Mouse (Mus musculus) hindbrain, embryonic 15.5 days (tissue): ENCODE results near the gene Myof. TPM values are rescaled to one million over a fixed set of nuclear protein-coding genes. Genes with fewer than 3 reads are reported as not detected.

Source experiments
- ATAC-seq: fragments of 200-750 bp; cut with Nextera tagmentation; 2 replicates; pipeline ENCODE4 v1.8.0; 2017; ENCODE audit warnings: low read depth, moderate number of reproducible peaks, moderate TSS enrichment; ENCODE audit not compliant: low FRiP score
- H3K27ac ChIP-seq: fragments of 300-500 bp; sonication (generic); replicated peaks from 2 replicates; pipeline ENCODE4 v1.5.1; 2015; ENCODE audit warnings: mild to moderate bottlenecking, inconsistent platforms
- H3K27me3 ChIP-seq: fragments of 300-500 bp; sonication (generic); 2 replicates; pipeline ENCODE4 v1.6.1; 2015; ENCODE audit warnings: control low read depth, inconsistent platforms
- H3K36me3 ChIP-seq: fragments of 300-500 bp; sonication (generic); 2 replicates; pipeline ENCODE4 v1.6.1; 2015; ENCODE audit warnings: control low read depth, inconsistent platforms
- H3K4me1 ChIP-seq: fragments of 300-500 bp; sonication (generic); replicated peaks from 2 replicates; pipeline ENCODE4 v1.6.1; 2015; ENCODE audit warnings: control low read depth, inconsistent platforms
- H3K4me2 ChIP-seq: fragments of 300-500 bp; sonication (generic); 2 replicates; pipeline ENCODE4 v1.6.1; 2015; ENCODE audit warnings: moderate library complexity, mild to moderate bottlenecking, inconsistent platforms
- H3K4me3 ChIP-seq: fragments of 300-500 bp; sonication (generic); 2 replicates; pipeline ENCODE4 v1.5.1; 2015; ENCODE audit warnings: mild to moderate bottlenecking, inconsistent platforms
- H3K9ac ChIP-seq: fragments of 300-500 bp; sonication (generic); 2 replicates; pipeline ENCODE4 v1.6.1; 2015; ENCODE audit warnings: inconsistent platforms
- H3K9me3 ChIP-seq: fragments of 300-500 bp; sonication (generic); 2 replicates; pipeline ENCODE4 v1.6.1; 2016; ENCODE audit warnings: control low read depth, inconsistent platforms
- WGBS: fragments of 180-500 bp; shearing (Covaris S2); methylation state at CpG from one replicate; pipeline ENCODE4 v1.1.7; 2015; 5-methylcytosine and 5-hydroxymethylcytosine counted together
- polyA plus RNA-seq: library from polyadenylated mRNA; unstranded; fragments of >200 nt; fragmentation: Nextera tagmentation; extraction: Ambion mirVana; gene quantifications from 2 replicates; pipeline ENCODE4 v1.2.1, GENCODE M21; 2015

Myof gene
- polyA plus RNA-seq, 1 experiment from 2014 or later = 1.6 TPM

DNA sequence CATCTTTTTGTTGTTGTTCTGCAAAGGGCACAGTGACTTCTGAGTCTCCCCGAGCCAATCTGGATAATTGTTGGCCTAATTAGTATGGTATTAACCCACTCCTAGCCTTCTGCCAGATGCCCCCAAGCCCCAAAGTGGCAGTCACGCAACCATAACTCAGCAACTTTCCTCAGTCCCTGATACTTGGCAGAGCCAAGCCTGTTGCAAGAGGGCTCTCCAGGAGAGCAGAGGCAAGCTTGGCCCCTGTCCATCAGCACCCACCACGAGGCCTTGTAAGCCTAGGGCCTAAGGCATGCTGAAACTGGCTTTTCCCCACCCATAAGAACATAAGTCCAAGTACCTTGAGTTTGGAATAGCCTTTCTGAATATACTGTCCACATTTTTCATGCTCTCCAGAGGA is 119.1 kb downstream of the Myof start:
- no peaks in the 10 kb centered on the region for H3K4me1 ChIP-seq
- no peak overlapping the region for H3K4me3 ChIP-seq
- H3K36me3 ChIP-seq = no peaks in the 10 kb centered on the region
- no peak overlapping the region for H3K27ac ChIP-seq
- no peaks in the 10 kb centered on the region for H3K27me3 ChIP-seq
- H3K4me2 ChIP-seq = no peak overlapping the region
- WGBS = 43% methylated on average over 3 of the region's 3 CpGs
- no peaks in the 10 kb centered on the region for H3K9me3 ChIP-seq
- ATAC-seq = no peak
- H3K9ac ChIP-seq = no peak overlapping the region

DNA sequence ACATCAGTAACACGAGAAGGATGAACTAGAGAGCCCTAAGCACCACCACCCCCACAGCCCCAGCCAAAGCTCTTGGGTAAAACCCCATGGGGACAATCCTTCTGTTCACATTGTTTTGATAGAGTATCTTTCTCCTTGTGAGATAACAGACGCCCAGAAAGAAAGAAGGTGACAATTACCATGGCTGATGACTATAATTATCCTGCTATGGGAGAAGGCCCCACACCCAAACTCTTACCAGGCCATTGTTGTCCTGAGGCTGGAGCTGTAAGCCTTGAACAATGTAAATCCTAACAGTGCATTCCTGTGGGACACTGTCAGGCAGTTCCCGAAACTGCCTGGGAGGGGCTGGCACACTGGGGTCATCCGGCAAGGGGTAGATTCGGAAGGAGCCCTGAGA is 122.3 kb downstream of the Myof start:
- no peak overlapping the region for H3K4me3 ChIP-seq
- 58% methylated on average over 5 of the region's 5 CpGs for WGBS
- no peaks in the 10 kb centered on the region for H3K27me3 ChIP-seq

DNA sequence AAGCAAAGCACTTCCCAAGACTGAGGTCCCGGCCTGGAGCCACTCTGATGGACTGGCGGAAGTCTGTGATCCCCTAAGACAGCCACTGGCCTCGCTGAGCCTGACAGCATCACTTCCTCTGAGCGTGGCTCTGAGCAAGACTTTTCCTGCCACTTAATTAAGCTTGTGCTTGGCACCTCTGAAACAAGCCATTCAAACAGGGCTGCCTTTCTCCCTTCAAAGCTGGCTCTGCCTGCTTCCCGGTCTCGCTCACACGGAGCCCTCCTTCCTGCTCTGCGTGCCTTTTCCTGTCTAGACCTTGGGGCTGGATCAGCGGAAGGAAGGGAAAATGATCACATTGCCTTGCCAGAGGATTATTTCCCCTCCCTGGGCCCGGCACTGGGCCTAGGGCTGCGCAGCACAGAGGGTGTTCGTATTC is 124.9 kb downstream of the Myof start:
- 63% methylated on average over 12 of the region's 12 CpGs for WGBS
- ATAC-seq = peak; percentile 63

More for the DNA sequence above, 122.3 kb downstream of the Myof start:
- ATAC-seq = no peak
- no peak overlapping the region for H3K9ac ChIP-seq
- no peaks in the 10 kb centered on the region for H3K9me3 ChIP-seq
- no peak overlapping the region for H3K27ac ChIP-seq
- no peaks in the 10 kb centered on the region for H3K36me3 ChIP-seq
- no peaks in the 10 kb centered on the region for H3K4me1 ChIP-seq
- H3K4me2 ChIP-seq = no peak overlapping the region

GRCm38 (mm10) chr19:37914261-37914660 is 129.1 kb downstream of the Myof start:
- no peak for ATAC-seq
- H3K36me3 ChIP-seq = no peaks in the 10 kb centered on the region
- 80% methylated on average over 4 of the region's 4 CpGs for WGBS

More for the DNA sequence above, 124.9 kb downstream of the Myof start:
- H3K4me3 ChIP-seq = no peak overlapping the region
- no peak overlapping the region for H3K4me2 ChIP-seq
- H3K9me3 ChIP-seq = no peaks in the 10 kb centered on the region
- no peaks in the 10 kb centered on the region for H3K36me3 ChIP-seq
- H3K4me1 ChIP-seq = no peaks in the 10 kb centered on the region
- no peak overlapping the region for H3K9ac ChIP-seq
- no peak overlapping the region for H3K27ac ChIP-seq
- no peaks in the 10 kb centered on the region for H3K27me3 ChIP-seq

DNA sequence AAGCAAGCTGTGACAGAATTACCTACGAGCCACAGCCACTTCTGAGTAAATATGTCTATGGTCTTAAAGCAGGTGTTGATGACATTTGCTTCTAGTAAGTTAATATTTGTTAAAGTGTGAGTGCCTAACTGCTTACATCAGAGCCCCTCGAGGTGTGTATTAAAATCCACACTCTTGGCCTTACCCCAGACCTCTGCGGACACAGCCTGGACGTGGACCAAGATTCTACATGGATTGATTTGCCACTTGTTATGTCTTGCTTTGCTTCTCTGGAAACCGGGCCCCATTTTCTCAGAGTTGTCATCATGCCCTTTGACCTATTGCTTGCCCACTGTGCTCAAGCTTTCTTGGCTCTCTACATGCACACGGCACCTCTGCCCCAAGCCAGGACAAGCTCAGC is 130.9 kb downstream of the Myof start:
- H3K36me3 ChIP-seq = no peaks in the 10 kb centered on the region

More at GRCm38 (mm10) chr19:37914261-37914660, 129.1 kb downstream of the Myof start:
- Histone ChIP-seq H3K4me3 (no peak overlapping the region), H3K9ac (no peak overlapping the region), H3K4me2 (no peak overlapping the region), H3K27me3 (no peaks in the 10 kb centered on the region), H3K27ac (no peak overlapping the region), H3K4me1 (peaks cover 4% of the 10 kb centered on the region; the same call in 1 of the 2 replicates), H3K9me3 (no peaks in the 10 kb centered on the region)

DNA sequence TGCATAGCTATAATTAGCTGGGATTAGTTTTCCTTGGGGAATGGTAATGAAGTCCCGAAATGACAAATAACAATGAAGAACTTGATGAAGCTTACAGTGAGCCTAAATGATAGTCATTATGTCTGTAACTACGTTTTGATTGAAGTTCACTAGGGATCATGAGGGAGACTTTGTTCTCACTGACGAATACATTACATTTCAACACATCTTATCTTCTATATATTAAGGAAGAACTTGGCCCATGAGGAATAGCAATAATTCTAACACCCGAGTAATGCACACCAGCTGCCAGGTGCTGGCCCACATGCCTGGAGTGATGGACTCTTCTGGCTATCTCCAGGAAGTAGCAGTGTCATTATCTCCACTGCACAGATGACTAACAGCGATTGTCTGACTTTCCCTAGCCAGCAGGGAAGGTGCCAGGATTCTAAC is 133.5 kb downstream of the Myof start:
- 0 out of 2 replicates have a peak overlapping the region, but pooled peaks have one; percentile 30 for H3K27ac ChIP-seq
- H3K9me3 ChIP-seq = no peaks in the 10 kb centered on the region
- peaks cover 18% of the 10 kb centered on the region; the same call in 1 of the 2 replicates for H3K4me1 ChIP-seq
- H3K9ac ChIP-seq = no peak overlapping the region
- no peaks in the 10 kb centered on the region for H3K36me3 ChIP-seq
- H3K4me2 ChIP-seq = no peak overlapping the region
- H3K27me3 ChIP-seq = no peaks in the 10 kb centered on the region
- peak; percentile 35; the same call in 1 of the 2 replicates for ATAC-seq
- 48% methylated on average over 5 of the region's 5 CpGs for WGBS
- no peak overlapping the region for H3K4me3 ChIP-seq

More for the DNA sequence above, 130.9 kb downstream of the Myof start:
- Histone ChIP-seq H3K27me3 (no peaks in the 10 kb centered on the region), H3K4me2 (no peak overlapping the region), H3K9ac (no peak overlapping the region), H3K9me3 (no peaks in the 10 kb centered on the region), H3K27ac (no peak overlapping the region), H3K4me3 (no peak overlapping the region), H3K4me1 (peaks cover 14% of the 10 kb centered on the region; the same call in 1 of the 2 replicates)
- ATAC-seq = no peak
- WGBS = 58% methylated on average over 6 of the region's 6 CpGs

DNA sequence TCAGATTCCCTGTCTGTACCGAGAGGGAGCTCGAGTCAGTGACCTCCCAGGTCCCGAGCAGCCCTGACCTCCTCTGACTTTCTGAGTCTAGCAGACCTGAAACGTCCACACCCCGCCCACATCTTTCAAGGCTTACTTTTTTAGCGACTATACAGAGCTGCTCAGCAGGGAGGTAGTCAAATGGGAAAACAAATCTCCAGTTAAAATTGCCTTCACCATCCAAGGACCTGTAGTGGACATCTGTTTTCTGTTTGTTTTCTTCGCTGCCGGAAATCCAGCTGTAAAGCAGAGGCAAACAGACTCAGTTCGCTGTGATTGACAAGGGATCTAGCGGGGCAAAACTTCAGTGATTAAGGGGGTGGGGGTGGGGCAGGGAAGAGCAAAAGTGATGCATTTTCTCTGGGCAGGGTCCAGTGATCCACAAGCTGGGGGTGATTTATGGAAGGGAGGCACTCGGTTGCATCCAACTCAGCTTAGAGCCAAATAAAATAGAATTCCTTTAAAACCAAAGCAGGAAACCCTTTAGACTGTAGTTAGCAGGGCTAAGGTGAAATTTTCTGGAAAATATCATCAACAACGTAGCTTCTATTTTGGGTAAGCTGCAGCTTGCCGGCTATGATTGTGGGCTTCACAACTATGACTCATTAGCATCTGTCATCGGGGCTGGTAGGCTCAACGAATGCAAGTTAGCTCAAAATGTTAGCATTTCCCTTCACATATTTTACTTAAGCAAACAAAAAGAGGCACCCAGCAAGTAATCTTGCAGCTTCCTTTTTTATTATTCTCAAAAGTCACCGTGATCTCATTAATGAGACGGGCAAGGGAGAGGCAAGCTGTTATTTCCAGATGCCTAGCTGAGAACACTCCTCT is 135.7 kb downstream of the Myof start:
- peak overlapping the region; percentile 3; the same call in 1 of the 2 replicates for H3K4me2 ChIP-seq
- no peak overlapping the region for H3K27ac ChIP-seq
- no peaks in the 10 kb centered on the region for H3K27me3 ChIP-seq
- H3K36me3 ChIP-seq = no peaks in the 10 kb centered on the region
- H3K4me3 ChIP-seq = no peak overlapping the region
- peaks cover 18% of the 10 kb centered on the region; the same call in 1 of the 2 replicates for H3K4me1 ChIP-seq
- 41% methylated on average over 17 of the region's 17 CpGs for WGBS
- H3K9ac ChIP-seq = no peak overlapping the region
- no peaks in the 10 kb centered on the region for H3K9me3 ChIP-seq
- no peak for ATAC-seq

DNA sequence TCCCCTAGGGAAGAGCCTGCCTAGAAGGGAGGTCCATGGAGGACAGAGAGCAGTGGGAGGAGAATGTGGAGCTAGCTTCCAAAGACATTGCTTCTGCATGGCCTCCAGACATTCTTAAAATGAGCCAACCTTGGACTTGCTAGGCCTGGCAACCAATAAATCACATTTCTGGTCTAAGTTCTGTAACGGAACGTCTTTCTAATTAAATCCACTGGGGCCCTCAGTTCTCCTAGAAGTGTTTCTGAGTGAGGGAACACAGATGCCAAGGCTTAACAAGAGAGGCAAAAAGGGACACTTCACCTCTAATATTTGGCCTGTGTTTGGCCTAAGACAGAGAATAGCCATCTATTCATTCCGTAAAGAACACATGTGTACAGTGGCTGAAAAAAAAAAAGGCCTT is 136.5 kb downstream of the Myof start:
- Histone ChIP-seq H3K4me3 (no peak overlapping the region), H3K9me3 (no peaks in the 10 kb centered on the region), H3K27ac (no peak overlapping the region), H3K9ac (no peak overlapping the region), H3K36me3 (no peaks in the 10 kb centered on the region), H3K27me3 (no peaks in the 10 kb centered on the region), H3K4me1 (peaks cover 18% of the 10 kb centered on the region; the same call in 1 of the 2 replicates), H3K4me2 (no peak overlapping the region)
- no peak for ATAC-seq
- WGBS = 55% methylated on average over 3 of the region's 3 CpGs

GRCm38 (mm10) chr19:37896081-37896480 is 147.3 kb downstream of the Myof start:
- H3K4me2 ChIP-seq = no peak overlapping the region
- no peaks in the 10 kb centered on the region for H3K9me3 ChIP-seq
- H3K4me1 ChIP-seq = no peaks in the 10 kb centered on the region
- ATAC-seq = no peak
- no peaks in the 10 kb centered on the region for H3K36me3 ChIP-seq
- H3K4me3 ChIP-seq = no peak overlapping the region
- H3K9ac ChIP-seq = no peak overlapping the region
- no peaks in the 10 kb centered on the region for H3K27me3 ChIP-seq
- 65% methylated on average over 7 of the region's 7 CpGs for whole genome bisulfite sequencing
- no peak overlapping the region for H3K27ac ChIP-seq

GRCm38 (mm10) chr19:37891006-37891405 is 152.4 kb downstream of the Myof start:
- 86% methylated on average over 2 of the region's 2 CpGs for WGBS
- Histone ChIP-seq H3K4me1 (peaks cover 4% of the 10 kb centered on the region), H3K9me3 (no peaks in the 10 kb centered on the region), H3K9ac (no peak overlapping the region), H3K4me2 (no peak overlapping the region), H3K27ac (no peak overlapping the region), H3K27me3 (0 out of 2 replicates have a peak, but pooled peaks cover 5% of the 10 kb centered on the region), H3K36me3 (no peaks in the 10 kb centered on the region), H3K4me3 (no peak overlapping the region)
- ATAC-seq = no peak

DNA sequence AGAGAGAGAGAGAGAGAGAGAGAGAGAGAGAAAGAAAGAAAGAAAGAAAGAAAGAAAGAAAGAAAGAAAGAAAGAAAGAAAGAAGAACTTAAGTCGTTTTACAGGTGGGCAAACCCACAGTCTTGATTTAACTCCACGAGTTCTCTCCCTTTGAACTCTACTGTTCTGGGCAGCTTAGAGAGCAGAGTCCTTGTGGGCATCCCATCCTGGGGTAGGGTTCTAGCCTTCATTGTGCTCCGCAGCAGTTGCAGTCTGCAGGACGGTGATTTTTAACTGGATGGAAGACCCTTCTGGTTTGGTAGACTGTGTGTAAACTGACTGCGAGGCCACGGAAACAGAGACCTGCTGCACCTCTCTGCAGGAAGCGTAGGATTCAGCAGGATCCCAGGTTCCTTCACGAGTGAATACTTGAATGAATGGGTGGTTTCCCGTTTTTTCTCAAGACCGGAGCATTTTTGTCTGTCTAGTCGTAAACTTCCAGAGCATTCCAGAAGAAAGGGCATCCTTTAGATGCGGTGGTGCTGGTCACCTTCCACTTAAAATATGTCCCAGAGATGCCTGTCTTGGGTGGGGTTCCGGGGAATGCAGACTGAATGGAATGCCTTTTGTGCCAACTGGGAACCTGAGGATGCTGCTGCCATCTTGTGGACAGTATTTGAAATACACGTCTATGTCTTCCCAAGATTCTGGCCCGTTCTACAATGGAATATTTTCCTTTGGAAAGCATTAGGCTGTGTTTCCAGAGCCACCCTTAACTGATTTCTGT is 156.8 kb downstream of the Myof start:
- WGBS = 12% methylated on average over 15 of the region's 15 CpGs
- Histone ChIP-seq H3K36me3 (no peaks in the 10 kb centered on the region), H3K4me2 (peak overlapping the region; percentile 70), H3K9me3 (no peaks in the 10 kb centered on the region), H3K4me3 (peak overlapping the region; percentile 43), H3K27me3 (peaks cover 36% of the 10 kb centered on the region), H3K9ac (peak overlapping the region; percentile 50), H3K4me1 (peaks cover 4% of the 10 kb centered on the region), H3K27ac (no peak overlapping the region)
- peak; percentile 84 for ATAC-seq
